Mouse (Mus musculus) embryonic facial prominence, embryonic 13.5 days (tissue): ENCODE data around the gene Mesp1. TPM values are rescaled to one million over a fixed set of nuclear protein-coding genes. Genes with fewer than 3 reads are reported as not detected.

ENCODE experiments used
- ATAC-seq: fragments of 200-750 bp; cut with Nextera tagmentation; 2 replicates; pipeline ENCODE4 v1.8.0; 2017; ENCODE audit warnings: low read depth; ENCODE audit not compliant: insufficient number of reproducible peaks, insufficient read depth, low FRiP score, low TSS enrichment
- H3K27ac ChIP-seq: fragments of 300-500 bp; sonication (generic); 2 replicates; pipeline ENCODE4 v1.5.1; 2015; ENCODE audit warnings: moderate library complexity, mild to moderate bottlenecking, inconsistent platforms
- H3K27me3 ChIP-seq: fragments of 300-500 bp; sonication (generic); 2 replicates; pipeline ENCODE4 v1.6.1; 2015; ENCODE audit warnings: mild to moderate bottlenecking, inconsistent platforms
- H3K36me3 ChIP-seq: fragments of 300-500 bp; sonication (generic); 2 replicates; pipeline ENCODE4 v1.6.1; 2015; ENCODE audit warnings: mild to moderate bottlenecking, inconsistent platforms
- H3K4me1 ChIP-seq: fragments of 300-500 bp; sonication (generic); 2 replicates; pipeline ENCODE4 v1.6.1; 2015; ENCODE audit warnings: inconsistent platforms
- H3K4me2 ChIP-seq: fragments of 300-500 bp; sonication (generic); 2 replicates; pipeline ENCODE4 v1.6.1; 2015; ENCODE audit warnings: moderate library complexity, mild to moderate bottlenecking, inconsistent platforms
- H3K4me3 ChIP-seq: fragments of 300-500 bp; sonication (generic); 2 replicates; pipeline ENCODE4 v1.5.1; 2015; ENCODE audit warnings: mild to moderate bottlenecking, inconsistent platforms
- H3K9ac ChIP-seq: fragments of 300-500 bp; sonication (generic); 2 replicates; pipeline ENCODE4 v1.6.1; 2015; ENCODE audit warnings: mild to moderate bottlenecking, inconsistent platforms
- H3K9me3 ChIP-seq: fragments of 300-500 bp; sonication (generic); 2 replicates; pipeline ENCODE4 v1.6.1; 2016; ENCODE audit warnings: inconsistent platforms
- WGBS: fragments of 180-500 bp; shearing (Covaris S2); methylation state at CpG from one replicate; pipeline ENCODE4 v1.1.7; 2015; ENCODE audit warnings: mixed read lengths; 5-methylcytosine and 5-hydroxymethylcytosine counted together
- polyA plus RNA-seq: library from polyadenylated mRNA; unstranded; fragments of >200 nt; fragmentation: Nextera tagmentation; extraction: Ambion mirVana; gene quantifications from 2 replicates; pipeline ENCODE4 v1.2.1, GENCODE M21; 2015

Gene Mesp1
- polyA plus RNA-seq, 1 experiment from 2014 or later, result not detected

- H3K9ac ChIP-seq, result no peak overlapping the region
- no peak overlapping the region for H3K27ac ChIP-seq
- H3K4me1 ChIP-seq, result peaks cover 13% of the 10 kb centered on the region
- H3K4me2 ChIP-seq, result no peak overlapping the region
- ATAC-seq, result no peak
- H3K4me3 ChIP-seq, result no peak overlapping the region
- H3K9me3 ChIP-seq, result no peaks in the 10 kb centered on the region
- peaks cover 35% of the 10 kb centered on the region for H3K27me3 ChIP-seq
- WGBS, result 86% methylated on average over 1 of the region's 1 CpGs
- no peaks in the 10 kb centered on the region for H3K36me3 ChIP-seq
These were observed 19.8 kb upstream of the Mesp1 start for GRCm38 (mm10) chr7:79813409-79813808.

GRCm38 (mm10) chr7:79810611-79811506 lies 17.3 kb upstream of the Mesp1 start, which contains the start of gene Mesp2:
Gene Mesp2 (plus strand): TSS chr7:79810727.
- Histone ChIP-seq H3K27ac (no peak within 1 kb of the TSS), H3K9ac (peak within 1 kb of the TSS; percentile 66), H3K4me3 (peak within 1 kb of the TSS; percentile 40), H3K36me3 (no peaks in the 10 kb centered on the region), H3K9me3 (no peaks in the 10 kb centered on the region), H3K4me1 (peaks cover 10% of the 10 kb centered on the region), H3K4me2 (peak within 1 kb of the TSS; percentile 73), H3K27me3 (peaks cover 26% of the 10 kb centered on the region)
- WGBS, result 19% methylated on average over 67 of the region's 71 CpGs
- peak; percentile 34; the same call in 1 of the 2 replicates for ATAC-seq

- H3K9me3 ChIP-seq, result no peaks in the 10 kb centered on the region
- H3K9ac ChIP-seq, result no peak overlapping the region
- H3K36me3 ChIP-seq, result no peaks in the 10 kb centered on the region
- H3K27me3 ChIP-seq, result peaks cover 26% of the 10 kb centered on the region
- H3K27ac ChIP-seq, result no peak overlapping the region
- 79% methylated on average over 7 of the region's 7 CpGs for WGBS
- no peak overlapping the region for H3K4me3 ChIP-seq
- H3K4me1 ChIP-seq, result peaks cover 14% of the 10 kb centered on the region
- no peak overlapping the region for H3K4me2 ChIP-seq
- ATAC-seq, result no peak
These were observed 15.0 kb upstream of the Mesp1 start for GRCm38 (mm10) chr7:79808561-79808960.

GRCm38 (mm10) chr7:79803887-79804286 lies 10.3 kb upstream of the Mesp1 start:
- Histone ChIP-seq H3K27ac (no peak overlapping the region), H3K36me3 (no peaks in the 10 kb centered on the region), H3K9me3 (no peaks in the 10 kb centered on the region), H3K9ac (no peak overlapping the region), H3K27me3 (no peaks in the 10 kb centered on the region), H3K4me2 (no peak overlapping the region), H3K4me3 (no peak overlapping the region), H3K4me1 (peaks cover 8% of the 10 kb centered on the region)
- WGBS, result 51% methylated on average over 2 of the region's 2 CpGs
- no peak for ATAC-seq

- no peak overlapping the region for H3K4me2 ChIP-seq
- no peaks in the 10 kb centered on the region for H3K9me3 ChIP-seq
- no peak for ATAC-seq
- H3K36me3 ChIP-seq, result no peaks in the 10 kb centered on the region
- no peak overlapping the region for H3K4me3 ChIP-seq
- H3K27me3 ChIP-seq, result peaks cover 4% of the 10 kb centered on the region; the same call in 1 of the 2 replicates
- H3K27ac ChIP-seq, result no peak overlapping the region
- 55% methylated on average over 5 of the region's 5 CpGs for WGBS
- H3K9ac ChIP-seq, result no peak overlapping the region
- H3K4me1 ChIP-seq, result peaks cover 13% of the 10 kb centered on the region
These were observed 8.4 kb upstream of the Mesp1 start for GRCm38 (mm10) chr7:79802037-79802436.

GRCm38 (mm10) chr7:79801391-79801790 lies 7.8 kb upstream of the Mesp1 start:
- Histone ChIP-seq H3K4me3 (no peak overlapping the region), H3K27ac (no peak overlapping the region), H3K9ac (no peak overlapping the region; the same call in 1 of the 2 replicates), H3K27me3 (peaks cover 4% of the 10 kb centered on the region; the same call in 1 of the 2 replicates), H3K4me2 (no peak overlapping the region), H3K4me1 (peaks cover 13% of the 10 kb centered on the region), H3K9me3 (no peaks in the 10 kb centered on the region), H3K36me3 (no peaks in the 10 kb centered on the region)
- 75% methylated on average over 11 of the region's 11 CpGs for WGBS
- ATAC-seq, result no peak

GRCm38 (mm10) chr7:79800336-79800735 lies 6.7 kb upstream of the Mesp1 start:
- Histone ChIP-seq H3K27me3 (peaks cover 12% of the 10 kb centered on the region), H3K9ac (0 out of 2 replicates have a peak overlapping the region, but pooled peaks have one; percentile 16), H3K36me3 (no peaks in the 10 kb centered on the region), H3K27ac (no peak overlapping the region), H3K4me3 (no peak overlapping the region), H3K4me1 (peaks cover 13% of the 10 kb centered on the region), H3K9me3 (no peaks in the 10 kb centered on the region), H3K4me2 (no peak overlapping the region)
- 74% methylated on average over 4 of the region's 4 CpGs for WGBS
- no peak for ATAC-seq

GRCm38 (mm10) chr7:79799506-79799905 lies 5.9 kb upstream of the Mesp1 start:
- no peak for ATAC-seq
- H3K27ac ChIP-seq, result no peak overlapping the region
- WGBS, result 69% methylated on average over 6 of the region's 6 CpGs

GRCm38 (mm10) chr7:79799048-79799447 lies 5.5 kb upstream of the Mesp1 start:
- no peak overlapping the region for H3K4me3 ChIP-seq
- no peaks in the 10 kb centered on the region for H3K9me3 ChIP-seq
- no peaks in the 10 kb centered on the region for H3K36me3 ChIP-seq
- no peak for ATAC-seq
- H3K27me3 ChIP-seq, result peaks cover 24% of the 10 kb centered on the region
- H3K4me2 ChIP-seq, result no peak overlapping the region
- no peak overlapping the region for H3K27ac ChIP-seq
- 2% methylated on average over 8 of the region's 8 CpGs for WGBS
- peaks cover 9% of the 10 kb centered on the region for H3K4me1 ChIP-seq
- H3K9ac ChIP-seq, result no peak overlapping the region

More at GRCm38 (mm10) chr7:79799506-79799905, 5.9 kb upstream of the Mesp1 start:
- no peaks in the 10 kb centered on the region for H3K9me3 ChIP-seq
- no peaks in the 10 kb centered on the region for H3K36me3 ChIP-seq
- H3K4me3 ChIP-seq, result no peak overlapping the region
- H3K27me3 ChIP-seq, result peaks cover 20% of the 10 kb centered on the region
- H3K9ac ChIP-seq, result no peak overlapping the region
- no peak overlapping the region for H3K4me2 ChIP-seq
- H3K4me1 ChIP-seq, result peaks cover 13% of the 10 kb centered on the region

GRCm38 (mm10) chr7:79798606-79799005 lies 5.0 kb upstream of the Mesp1 start:
- Histone ChIP-seq H3K9ac (no peak overlapping the region), H3K36me3 (no peaks in the 10 kb centered on the region), H3K27me3 (peaks cover 29% of the 10 kb centered on the region), H3K4me2 (no peak overlapping the region), H3K27ac (no peak overlapping the region), H3K4me1 (peaks cover 5% of the 10 kb centered on the region), H3K4me3 (no peak overlapping the region), H3K9me3 (no peaks in the 10 kb centered on the region)
- WGBS, result 9% methylated on average over 5 of the region's 5 CpGs
- no peak for ATAC-seq

- WGBS, result 2% methylated on average over 79 of the region's 80 CpGs
- Histone ChIP-seq H3K4me2 (peak overlapping the region; percentile 89), H3K9me3 (no peaks in the 10 kb centered on the region), H3K4me1 (peaks cover 14% of the 10 kb centered on the region), H3K36me3 (no peaks in the 10 kb centered on the region), H3K4me3 (peak overlapping the region; percentile 53), H3K27me3 (peaks cover 65% of the 10 kb centered on the region), H3K27ac (no peak overlapping the region), H3K9ac (peak overlapping the region; percentile 66)
- ATAC-seq, result no peak
These were observed 760 bp downstream of the Mesp1 start for GRCm38 (mm10) chr7:79792635-79793421.
